Mouse (Mus musculus) MEL (cell line): Measurements from ENCODE around the gene Spats1.

Source experiments
- CTCF ChIP-seq, 3 experiments: IDR thresholded peaks in 2 of 3; conservative IDR thresholded peaks in 1 of 3; 2 replicates each; pipeline ENCODE4 v1.5.1; 2011 to 2012; ENCODE audit warnings: low read length in 3 of 3, low read depth in 2 of 3, mild to moderate bottlenecking in 2 of 3, improper control_type of control experiment in 1 of 3, inconsistent platforms in 1 of 3, mixed read lengths in 1 of 3, moderate library complexity in 1 of 3; ENCODE audit not compliant: control insufficient read depth in 1 of 3, insufficient read depth in 1 of 3, poor library complexity in 1 of 3, severe bottlenecking in 1 of 3
- MAX ChIP-seq: IDR thresholded peaks from 2 replicates; pipeline ENCODE4 v1.6.1; 2011; ENCODE audit warnings: low read length, improper control_type of control experiment
- POLR2A ChIP-seq, 2 experiments: IDR thresholded peaks; 2 replicates each; pipeline ENCODE4 v1.6.1; 2011 to 2012; ENCODE audit warnings: low read length in 2 of 2, mild to moderate bottlenecking in 2 of 2, control low read depth in 1 of 2, improper control_type of control experiment in 1 of 2, low read depth in 1 of 2, moderate library complexity in 1 of 2; ENCODE audit not compliant: control insufficient read depth in 1 of 2, insufficient read depth in 1 of 2, poor library complexity in 1 of 2
- POLR2AphosphoS2 ChIP-seq: IDR thresholded peaks from 2 replicates; pipeline ENCODE4 v1.6.1; 2011; ENCODE audit warnings: low read length, improper control_type of control experiment
- RCOR1 ChIP-seq: IDR thresholded peaks from 2 replicates; pipeline ENCODE4 v1.6.1; 2012; ENCODE audit warnings: low read depth, mild to moderate bottlenecking, inconsistent platforms, low read length, improper control_type of control experiment
- TAL1 ChIP-seq: IDR thresholded peaks from 2 replicates; pipeline ENCODE4 v1.6.1; 2012; ENCODE audit warnings: mild to moderate bottlenecking, inconsistent platforms, low read length, moderate library complexity, mixed read lengths
- UBTF ChIP-seq: IDR thresholded peaks from 2 replicates; pipeline ENCODE4 v1.6.1; 2012; ENCODE audit warnings: low read depth, mild to moderate bottlenecking, inconsistent platforms, low read length, improper control_type of control experiment, moderate library complexity, borderline replicate concordance; ENCODE audit not compliant: insufficient read depth
- USF1 ChIP-seq: IDR thresholded peaks from 2 replicates; pipeline ENCODE4 v1.6.1; 2014; ENCODE audit warnings: low read depth, mild to moderate bottlenecking, inconsistent platforms, low read length, improper control_type of control experiment, moderate library complexity

DNA sequence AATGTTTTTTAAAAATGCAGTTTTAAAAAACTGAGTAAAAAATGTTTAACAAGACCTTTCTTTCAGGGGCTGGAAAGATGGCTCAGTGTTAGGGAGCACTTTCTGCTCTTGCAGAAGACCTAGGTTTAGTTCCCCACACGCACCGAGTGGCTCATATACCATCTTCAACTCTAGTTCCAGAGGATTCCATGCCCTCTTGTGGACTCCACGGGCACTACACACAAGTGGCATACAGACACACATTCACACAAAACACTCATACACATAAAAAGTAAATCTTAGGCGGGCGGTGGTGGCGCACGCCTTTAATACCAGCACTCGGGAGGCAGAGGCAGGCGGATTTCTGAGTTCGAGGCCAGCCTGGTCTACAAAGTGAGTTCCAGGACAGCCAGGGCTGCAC lies 68.9 kb downstream of the Spats1 start:
- TF ChIP-seq MAX (no peak), USF1 (no peak), POLR2A (IDR thresholded peaks at IDR 0.05; ENCODE audit: control insufficient read depth in 1 of 2, insufficient read depth in 1 of 2, low read depth in 1 of 2, low read length in 2 of 2, poor library complexity in 1 of 2) (no peak), TAL1 (no peak), POLR2AphosphoS2 (no peak), RCOR1 (no peak), CTCF (IDR thresholded peaks at IDR 0.05 in 2 of 3, conservative IDR thresholded peaks at IDR 0.05 in 1 of 3; ENCODE audit: control insufficient read depth in 1 of 3, insufficient read depth in 1 of 3, low read depth in 2 of 3, low read length in 3 of 3, poor library complexity in 1 of 3, severe bottlenecking in 1 of 3) (peak; percentile 31 to 46 (median 44); a peak in 5 of 6 replicates), UBTF (no peak)
